ENCODE assay signal across 18 mouse cellular contexts in the genomic region with DNA sequence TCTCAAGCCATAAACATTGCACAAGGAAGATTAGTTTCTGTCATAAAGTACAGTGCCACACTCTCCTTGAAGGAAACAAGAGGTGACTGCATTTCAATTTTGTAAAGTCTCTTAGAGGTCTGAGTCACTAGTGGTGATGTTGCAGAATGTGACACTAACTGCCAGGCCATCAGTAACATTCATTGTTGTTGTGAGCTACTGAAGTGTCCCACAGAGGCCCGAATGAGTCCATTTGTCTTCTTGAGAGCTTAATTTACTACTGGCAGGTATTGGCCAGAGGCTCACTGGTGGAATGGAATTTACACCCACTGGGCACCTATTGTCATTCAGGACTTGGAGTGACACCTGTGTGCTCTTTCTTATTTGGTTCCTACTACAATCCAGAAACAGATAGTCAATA.
"Had no signal": no experiment of that assay in that cellular context is flagged by ENCODE, and none has a peak within 500 bp of the region (broad histone marks: within the 10 kb centered on the region; RNA-seq: fewer than 3 reads in every experiment).

No protein-coding gene starts in this region.

- DNase-seq: gastrocnemius, postnatal 14 days; gastrocnemius, postnatal 36 days; heart, adult 11 months; heart, adult 2 months; heart, postnatal 14 days; heart, postnatal 36 days; kidney, adult 11 months; kidney, adult 2 months; kidney, adult 9 months; kidney, postnatal 14 days; kidney, postnatal 36 days; layer of hippocampus, adult 9-11 months; layer of hippocampus, postnatal 36 days; left cerebral cortex, postnatal 4 days; liver; liver, embryonic 13.5 days had no signal

- ATAC-seq: hindbrain, postnatal 0 days; intestine, embryonic 16.5 days had no signal
